Mouse (Mus musculus) heart, postnatal 0 days (tissue): Measurements from ENCODE around the gene Gper1. TPM values are rescaled to one million over a fixed set of nuclear protein-coding genes. Genes with fewer than 3 reads are reported as not detected.
A peak's percentile ranks its signal among the peaks of the same experiment; 100 is the strongest.

Experiments used
- ATAC-seq: fragments of 200-750 bp; cut with Nextera tagmentation; 2 replicates; pipeline ENCODE4 v1.8.0; 2017; ENCODE audit warnings: low read depth, moderate number of reproducible peaks, moderate library complexity; ENCODE audit not compliant: insufficient read depth
- DNase-seq: peaks from one replicate; pipeline ENCODE4 v3.0.0-alpha.2; 2016; ENCODE audit warnings: low spot score
- H3K27ac ChIP-seq: fragments of 300-500 bp; sonication (generic); 2 replicates; pipeline ENCODE4 v1.5.1; 2014; ENCODE audit warnings: low read depth, mild to moderate bottlenecking
- H3K27me3 ChIP-seq: fragments of 300-500 bp; sonication (generic); 2 replicates; pipeline ENCODE4 v1.6.1; 2014; ENCODE audit warnings: low read length, mixed read lengths; ENCODE audit not compliant: control insufficient read depth, insufficient read depth
- H3K36me3 ChIP-seq: fragments of 300-500 bp; sonication (generic); replicated peaks from 2 replicates; pipeline ENCODE4 v1.6.1; 2014; ENCODE audit warnings: low read length, mixed read lengths; ENCODE audit not compliant: control insufficient read depth, insufficient read depth
- H3K4me1 ChIP-seq: fragments of 300-500 bp; sonication (generic); 2 replicates; pipeline ENCODE4 v1.6.1; 2014; ENCODE audit warnings: antibody characterized with exemption; ENCODE audit not compliant: control insufficient read depth, insufficient read depth
- H3K4me2 ChIP-seq: fragments of 300-500 bp; sonication (generic); 2 replicates; pipeline ENCODE4 v1.6.1; 2014; ENCODE audit warnings: low read depth, mild to moderate bottlenecking, low read length, moderate library complexity
- H3K4me3 ChIP-seq: fragments of 300-500 bp; sonication (generic); 2 replicates; pipeline ENCODE4 v1.5.1; 2014; ENCODE audit warnings: low read depth, low read length
- H3K9ac ChIP-seq: fragments of 300-500 bp; sonication (generic); replicated peaks from 2 replicates; pipeline ENCODE4 v1.6.1; 2014; ENCODE audit warnings: low read depth, low read length, mixed read lengths
- H3K9me3 ChIP-seq: fragments of 300-500 bp; sonication (generic); replicated peaks from 2 replicates; pipeline ENCODE4 v1.6.1; 2016; ENCODE audit warnings: low read length; ENCODE audit not compliant: control insufficient read depth
- CTCF ChIP-seq: IDR thresholded peaks from 2 replicates; pipeline ENCODE4 v1.5.1; 2016; ENCODE audit warnings: antibody characterized with exemption, control low read depth, low read depth
- EP300 ChIP-seq: IDR thresholded peaks from 2 replicates; pipeline ENCODE4 v1.6.1; 2016; ENCODE audit warnings: antibody characterized with exemption, low read depth
- WGBS: fragments of 180-500 bp; shearing (Covaris S2); extraction: QIAGEN DNeasy Blood & Tissue Kit; methylation state at CpG from one replicate; pipeline ENCODE4 v1.1.7; 2014; 5-methylcytosine and 5-hydroxymethylcytosine counted together
- polyA plus RNA-seq: library from polyadenylated mRNA; unstranded; fragments of >200 nt; fragmentation: Nextera tagmentation; extraction: Ambion mirVana; gene quantifications from 2 replicates; pipeline ENCODE4 v1.2.1, GENCODE M21; 2015
- total RNA-seq: library from RNA; depleted of rRNA; stranded (reverse); fragments of >200 nt; gene quantifications from 2 replicates; pipeline ENCODE4 v1.2.3, GENCODE M21; 2014; ENCODE audit warnings: low replicate concordance

Gper1 gene
- total and polyA plus RNA-seq, 2 experiments from 2014 or later: 1.3 to 2.0 TPM

GRCm38 (mm10) chr5:139404801-139405401 is 18.1 kb upstream of the Gper1 start, which contains the start of gene C130050O18Rik:
C130050O18Rik (plus strand) TSS chr5:139405280.
- TF ChIP-seq CTCF (no peak), EP300 (no peak)
- Histone ChIP-seq H3K27me3 (no peaks in the 10 kb centered on the region), H3K4me1 (peaks cover 17% of the 10 kb centered on the region), H3K36me3 (no peaks in the 10 kb centered on the region), H3K9ac (no peak within 1 kb of the TSS), H3K9me3 (no peaks in the 10 kb centered on the region), H3K27ac (peak within 1 kb of the TSS; percentile 37; the same call in 1 of the 2 replicates), H3K4me3 (no peak within 1 kb of the TSS), H3K4me2 (no peak within 1 kb of the TSS)
- DNase-seq (no peak), ATAC-seq (no peak)
- WGBS: 73% methylated on average over 6 of the region's 6 CpGs

DNA sequence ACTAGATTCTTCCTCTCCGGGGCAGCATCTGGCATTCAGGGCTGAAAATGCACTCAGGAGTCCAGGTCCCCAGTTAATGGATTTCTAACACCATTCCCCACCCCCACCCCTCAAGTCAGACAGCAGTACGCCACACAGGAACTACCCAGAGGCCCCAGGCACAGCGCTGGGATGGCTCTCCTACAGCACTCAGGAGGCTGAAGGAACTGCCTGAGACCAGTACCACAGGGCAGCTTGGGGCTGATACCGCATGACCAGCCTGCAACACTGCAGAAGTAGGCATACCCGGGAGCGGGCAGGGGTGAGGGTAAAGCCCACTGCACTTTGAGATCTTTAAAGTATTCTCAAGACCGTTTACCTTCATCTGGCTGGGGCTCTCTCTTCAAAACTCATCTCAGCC is 17.5 kb upstream of the Gper1 start:
- 74% methylated on average over 7 of the region's 7 CpGs for WGBS
- Histone ChIP-seq H3K27me3 (no peaks in the 10 kb centered on the region), H3K4me1 (peaks cover 21% of the 10 kb centered on the region), H3K4me3 (no peak overlapping the region), H3K36me3 (no peaks in the 10 kb centered on the region), H3K9me3 (no peaks in the 10 kb centered on the region), H3K27ac (peak overlapping the region; percentile 37; the same call in 1 of the 2 replicates), H3K9ac (no peak overlapping the region), H3K4me2 (no peak overlapping the region)
- no peak for TF ChIP-seq CTCF
- no peak for TF ChIP-seq EP300
- DNase-seq (no peak), ATAC-seq (no peak)

GRCm38 (mm10) chr5:139405953-139406352 is 17.0 kb upstream of the Gper1 start:
- Histone ChIP-seq H3K27ac (peak overlapping the region; percentile 37; the same call in 1 of the 2 replicates), H3K27me3 (no peaks in the 10 kb centered on the region), H3K9me3 (no peaks in the 10 kb centered on the region), H3K4me1 (peaks cover 21% of the 10 kb centered on the region), H3K9ac (no peak overlapping the region), H3K36me3 (no peaks in the 10 kb centered on the region), H3K4me2 (no peak overlapping the region), H3K4me3 (no peak overlapping the region)
- TF ChIP-seq CTCF (no peak), EP300 (no peak)
- DNase-seq (no peak), ATAC-seq (no peak)
- WGBS: 36% methylated on average over 3 of the region's 3 CpGs

GRCm38 (mm10) chr5:139407121-139407885 is 15.6 kb upstream of the Gper1 start:
- no peaks in the 10 kb centered on the region for H3K9me3 ChIP-seq
- no peaks in the 10 kb centered on the region for H3K36me3 ChIP-seq
- no peak overlapping the region for H3K9ac ChIP-seq
- no peak overlapping the region for H3K4me2 ChIP-seq
- WGBS: 82% methylated on average over 14 of the region's 14 CpGs
- H3K4me3 ChIP-seq: no peak overlapping the region
- TF ChIP-seq EP300: no peak
- TF ChIP-seq CTCF: no peak
- H3K27ac ChIP-seq: no peak overlapping the region
- ATAC-seq (no peak), DNase-seq (no peak)
- H3K27me3 ChIP-seq: no peaks in the 10 kb centered on the region
- H3K4me1 ChIP-seq: peaks cover 21% of the 10 kb centered on the region

DNA sequence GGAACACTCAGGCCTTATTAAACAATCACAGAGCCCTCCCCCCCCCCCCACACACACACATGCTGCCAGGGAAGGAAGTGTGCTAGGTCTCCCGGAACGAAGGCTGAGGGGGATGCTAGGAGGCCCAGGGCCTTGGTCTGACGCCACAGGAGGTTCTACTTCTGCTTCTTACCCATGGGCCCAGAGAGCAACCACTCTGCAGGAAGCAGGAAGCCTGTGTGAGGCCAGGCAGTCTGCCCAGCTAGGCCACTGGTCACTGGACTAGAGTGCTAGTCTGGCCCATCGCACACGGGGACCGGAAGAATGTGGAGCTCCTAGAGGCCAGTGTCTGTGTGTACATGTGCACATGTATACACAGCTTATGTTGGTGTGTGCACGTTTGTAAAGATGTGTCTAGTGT is 14.4 kb upstream of the Gper1 start:
- no peak for TF ChIP-seq CTCF
- no peak for TF ChIP-seq EP300
- H3K4me2 ChIP-seq: no peak overlapping the region
- peak overlapping the region; percentile 35 for H3K27ac ChIP-seq
- H3K27me3 ChIP-seq: no peaks in the 10 kb centered on the region
- no peaks in the 10 kb centered on the region for H3K36me3 ChIP-seq
- DNase-seq (no peak), ATAC-seq (peak; percentile 42)
- 65% methylated on average over 7 of the region's 7 CpGs for WGBS
- H3K4me3 ChIP-seq: no peak overlapping the region
- H3K9ac ChIP-seq: no peak overlapping the region
- peaks cover 21% of the 10 kb centered on the region for H3K4me1 ChIP-seq
- H3K9me3 ChIP-seq: no peaks in the 10 kb centered on the region
